Mouse (Mus musculus) urinary bladder, postnatal 10 days (tissue): Measurements from ENCODE around the gene Iscu.
"Not testable (repeated sequence)": the region's sequence is repeated elsewhere in the genome, so short reads cannot be mapped to it uniquely, and the experiment has no call there.

ENCODE experiments used
- DNase-seq: peaks from one replicate; pipeline ENCODE4 v3.0.0; 2022; ENCODE audit warnings: low spot score

Iscu gene

GRCm38 (mm10) chr5:113788645-113789044 lies 16.1 kb downstream of the Iscu start:
- no peak for DNase-seq

DNA sequence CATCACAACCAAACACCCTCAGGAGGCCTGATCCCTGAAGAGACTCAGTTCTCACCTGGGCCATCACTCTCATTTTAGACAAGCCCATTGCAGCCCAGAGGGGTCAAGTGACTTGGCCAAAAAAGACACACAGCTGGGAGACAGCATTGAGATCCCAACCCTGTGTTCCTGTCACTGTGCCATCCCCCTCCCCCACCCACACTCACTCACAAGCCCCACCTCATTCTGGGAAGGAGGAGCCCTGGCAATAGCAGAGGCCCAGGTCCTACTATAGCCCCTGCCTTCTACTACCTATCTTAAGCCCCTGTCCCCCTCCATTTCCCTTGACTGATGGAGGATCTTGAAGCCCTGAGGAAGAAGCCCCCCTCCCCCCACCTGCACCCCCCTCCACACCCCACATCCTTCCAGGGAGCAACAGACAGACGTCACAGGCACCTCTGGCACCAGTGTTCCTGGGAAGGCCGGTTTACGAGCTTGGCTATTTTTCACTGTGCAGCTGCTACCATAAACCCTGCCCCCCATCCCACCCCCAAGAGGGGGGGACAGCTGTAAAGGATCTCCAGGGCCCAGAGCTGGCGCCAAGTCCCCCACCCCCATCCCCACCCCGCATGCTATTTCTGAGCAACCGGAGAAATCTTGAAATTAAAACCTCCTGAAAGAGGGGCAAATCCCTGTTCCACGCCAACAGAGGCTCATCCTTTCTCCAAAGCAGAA lies 16.7 kb downstream of the Iscu start:
- DNase-seq = no peak

DNA sequence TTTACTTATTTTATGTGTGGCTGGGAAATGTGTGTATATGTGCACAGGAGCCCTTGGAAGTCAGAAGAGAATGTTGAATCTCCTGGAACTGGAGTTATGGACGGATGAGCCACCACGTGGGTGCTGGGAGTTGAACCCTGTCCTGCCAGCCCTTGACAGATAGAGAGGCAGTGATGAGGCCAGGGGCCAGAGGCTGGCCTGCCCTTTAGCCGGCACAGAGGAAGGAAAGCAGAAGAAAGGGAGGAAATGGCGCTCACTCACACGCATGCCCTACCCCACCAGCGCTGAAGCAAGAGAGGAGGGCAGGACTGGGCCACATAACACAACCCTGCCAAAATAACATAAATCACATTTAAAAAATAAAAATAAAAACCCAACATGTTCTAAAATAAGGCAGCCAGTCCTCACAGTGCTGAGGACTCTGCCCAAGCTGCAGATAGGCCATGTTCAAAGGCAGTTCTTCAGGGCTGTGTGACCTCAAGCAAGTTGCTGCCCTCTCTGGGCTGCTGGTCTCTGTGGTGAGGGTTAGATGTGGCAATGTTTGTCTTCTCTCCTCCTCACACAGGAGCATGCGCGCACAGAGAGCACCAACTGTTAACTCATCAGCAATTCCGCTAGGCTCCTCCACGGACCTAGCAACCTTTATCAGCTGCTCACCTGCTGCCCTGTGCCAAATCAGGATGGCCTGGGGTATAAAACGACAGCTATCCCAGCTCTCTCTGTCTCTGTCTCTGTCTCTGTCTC lies 18.1 kb downstream of the Iscu start:
- DNase-seq = no peak

GRCm38 (mm10) chr5:113791197-113792095 lies 18.9 kb downstream of the Iscu start:
- DNase-seq = no peak

DNA sequence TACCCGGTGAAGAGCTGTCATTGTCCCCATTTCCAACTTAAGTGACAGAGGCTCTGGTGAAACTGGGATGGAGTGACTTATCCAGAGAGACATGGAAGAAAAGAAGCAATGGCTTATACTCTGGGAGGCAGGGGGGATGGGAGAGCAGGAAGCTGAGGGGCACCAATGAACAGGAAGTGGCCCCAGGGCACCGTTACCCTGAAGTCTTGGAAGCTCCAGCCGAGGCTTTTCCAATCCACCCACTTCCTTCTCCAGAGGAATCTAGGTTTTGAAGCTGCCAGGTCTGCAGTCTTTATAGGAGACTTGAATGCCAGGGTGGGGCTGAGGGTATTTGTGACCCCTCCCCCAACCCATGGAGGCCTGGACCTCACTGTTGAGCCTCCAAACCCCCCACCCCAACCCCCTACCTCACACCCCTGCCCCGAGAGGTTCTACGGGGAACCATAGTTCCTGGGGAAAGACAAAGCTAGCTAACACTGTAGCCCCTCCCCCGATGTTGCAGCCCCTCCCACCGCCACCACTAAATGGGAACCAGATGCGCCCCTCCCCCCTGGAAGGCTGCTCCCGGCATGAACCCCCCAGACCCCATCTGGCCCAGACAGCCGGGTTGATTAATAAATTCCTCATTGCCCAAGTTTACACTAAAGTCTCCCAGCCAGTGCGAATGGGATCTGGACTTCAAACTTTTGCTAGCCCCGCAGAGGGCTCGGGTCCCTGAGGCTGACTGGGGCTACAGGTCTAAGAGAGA lies 24.0 kb downstream of the Iscu start:
- no peak for DNase-seq

DNA sequence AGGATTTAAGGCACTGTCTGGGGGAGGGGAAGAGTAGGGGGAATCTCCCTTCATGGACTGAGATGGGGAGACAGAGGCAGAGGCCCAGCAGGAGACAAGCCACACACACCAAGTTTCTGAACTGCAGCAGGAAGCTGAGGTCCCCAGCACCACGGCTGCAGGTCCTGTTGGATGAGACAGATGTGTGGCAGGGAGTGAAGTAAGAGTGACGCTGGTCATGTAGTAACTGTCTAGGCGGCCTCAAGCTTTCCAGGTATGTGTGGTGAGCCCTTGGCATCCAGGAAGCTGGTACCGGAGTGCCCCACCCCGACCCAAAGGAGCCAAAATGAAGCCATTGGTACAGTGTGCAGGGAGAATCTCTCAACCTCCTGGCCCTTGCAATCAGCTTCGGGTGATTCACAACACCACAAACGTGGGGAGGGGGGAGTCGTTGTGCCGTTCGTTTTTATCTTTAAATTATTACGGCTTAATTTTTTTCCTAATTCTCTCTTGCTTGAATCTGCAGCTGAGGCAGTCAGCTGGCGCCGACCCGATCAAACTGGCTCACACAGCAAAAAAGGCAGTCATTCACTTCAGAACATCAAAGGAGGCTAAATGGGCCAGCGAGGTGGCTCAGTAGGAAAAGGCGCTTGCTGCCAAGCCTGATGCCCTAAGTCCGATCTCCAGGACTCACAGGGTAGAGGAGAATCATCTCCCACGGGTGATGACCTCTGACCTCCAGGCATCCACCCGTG lies 24.8 kb downstream of the Iscu start:
- no peak for DNase-seq

GRCm38 (mm10) chr5:113798525-113798924 lies 26.0 kb downstream of the Iscu start:
- DNase-seq = no peak

GRCm38 (mm10) chr5:113799691-113800090 lies 27.1 kb downstream of the Iscu start:
- DNase-seq = no peak

- no peak for DNase-seq
Observed at GRCm38 (mm10) chr5:113800280-113800679, 27.7 kb downstream of the Iscu start, which contains the start of gene Tmem119. Gene Tmem119, minus strand, starts transcription at chr5:113800516.

GRCm38 (mm10) chr5:113804395-113804966 lies 31.9 kb downstream of the Iscu start:
- no peak for DNase-seq

DNA sequence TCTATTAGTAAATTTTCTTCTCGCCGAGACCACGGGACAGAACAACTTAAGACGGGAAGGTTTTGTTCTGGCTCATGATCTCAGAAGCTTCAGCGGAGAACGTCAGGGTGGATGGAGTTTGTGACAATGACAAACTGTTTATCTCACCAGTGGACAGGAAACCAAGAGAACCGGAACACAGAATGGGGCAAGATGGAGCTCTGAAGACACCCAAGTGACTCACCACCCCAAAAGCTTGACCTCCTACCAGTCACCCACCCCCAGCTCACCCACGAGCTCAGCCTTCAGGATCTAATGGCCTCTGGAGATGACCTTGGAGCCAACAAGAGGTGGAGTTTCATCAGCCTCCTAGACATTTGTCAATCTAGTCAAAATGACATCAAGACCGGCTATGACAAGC lies 32.8 kb downstream of the Iscu start:
- no peak for DNase-seq

GRCm38 (mm10) chr5:113806414-113806813 lies 33.9 kb downstream of the Iscu start:
- no peak for DNase-seq

- no peak for DNase-seq
Observed at GRCm38 (mm10) chr5:113807712-113808111, 35.2 kb downstream of the Iscu start.

- DNase-seq = no peak
Observed at GRCm38 (mm10) chr5:113808177-113808576, 35.6 kb downstream of the Iscu start.

GRCm38 (mm10) chr5:113810111-113810510 lies 37.6 kb downstream of the Iscu start:
- DNase-seq = no peak

DNA sequence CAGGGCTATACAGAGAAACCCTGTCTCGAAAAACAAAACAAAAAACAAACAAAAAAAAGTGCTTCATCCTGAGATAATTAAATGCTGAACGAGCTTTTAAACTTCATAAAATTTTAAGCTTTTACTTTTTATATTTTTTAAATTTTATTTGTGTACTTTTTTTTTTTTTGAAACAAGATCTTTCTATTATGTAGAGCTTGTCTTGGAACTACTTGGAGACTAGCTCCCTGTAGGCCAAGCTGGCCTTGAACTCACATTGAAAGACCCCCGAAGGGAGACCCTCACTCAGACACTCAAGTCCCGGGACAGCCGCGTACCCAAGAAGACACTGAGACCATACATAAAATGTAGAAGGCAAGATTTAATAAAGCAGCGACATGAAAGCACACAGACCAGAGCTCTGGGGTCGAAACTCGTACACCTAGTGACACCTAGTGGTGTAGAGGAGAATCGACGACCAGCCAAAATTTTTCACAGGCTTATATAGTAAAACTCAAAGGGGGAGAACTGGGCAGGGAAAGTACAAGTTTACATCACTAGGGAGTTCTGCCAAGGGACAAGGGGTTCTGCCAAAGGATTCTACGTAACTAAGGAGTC lies 39.4 kb downstream of the Iscu start:
- DNase-seq = not testable (repeated sequence)

GRCm38 (mm10) chr5:113812638-113813037 lies 40.1 kb downstream of the Iscu start:
- no peak for DNase-seq

DNA sequence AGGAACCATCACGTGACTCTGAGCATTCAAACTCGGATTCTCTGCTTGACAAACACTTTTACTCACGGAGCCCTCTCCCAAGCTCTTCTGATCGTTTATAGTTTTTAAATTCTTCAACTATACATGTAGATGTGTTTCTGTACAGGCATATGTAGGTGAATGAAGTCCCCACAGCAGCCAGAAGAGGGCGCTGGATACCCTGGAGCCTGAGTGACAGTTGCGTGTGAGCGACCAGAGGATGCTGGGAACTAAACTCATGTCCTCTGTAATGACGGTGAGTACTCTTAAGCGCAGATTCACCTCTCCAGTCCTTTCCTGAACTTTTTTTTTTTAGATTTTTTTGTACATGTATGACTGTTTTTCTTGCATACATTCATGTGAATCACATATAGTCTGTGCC lies 41.1 kb downstream of the Iscu start:
- DNase-seq = no peak

GRCm38 (mm10) chr5:113814111-113815040 lies 41.8 kb downstream of the Iscu start:
- DNase-seq = no peak
